Mouse (Mus musculus) urinary bladder, postnatal 4 days (tissue): ENCODE measurements around the gene Gda.

Source experiments
- DNase-seq, 2 experiments: peaks; one replicate each; pipeline ENCODE4 v3.0.0; 2021 to 2022; ENCODE audit warnings: low spot score in 2 of 2

Gda gene

DNA sequence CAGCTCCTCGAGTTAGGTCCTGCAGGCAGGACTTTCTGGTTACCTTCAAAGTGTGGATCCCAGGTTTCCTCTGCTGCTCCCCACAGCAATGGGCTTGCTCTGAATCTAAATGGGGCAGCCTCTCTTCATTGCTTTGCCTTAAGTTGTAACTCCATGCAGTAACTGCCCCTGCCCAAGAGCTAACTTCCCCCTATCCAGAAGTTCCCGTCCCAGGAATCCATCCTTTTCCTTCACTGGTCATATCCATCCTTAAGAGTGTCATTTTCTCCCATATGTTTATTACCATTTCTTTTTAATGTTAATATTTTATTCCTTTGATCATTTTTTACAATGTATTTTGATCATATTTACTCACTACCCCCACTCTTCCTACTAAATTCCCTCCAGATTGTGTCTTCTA, at the start of gene Gda:
TSS of gene Gda (minus strand) at position 101 of the 400 bp plus-strand sequence.
- no peak for DNase-seq

- DNase-seq, result no peak
These were observed 47.0 kb upstream of the Gda start for GRCm38 (mm10) chr19:21520280-21520679.

- no peak for DNase-seq
These were observed 36.9 kb upstream of the Gda start for GRCm38 (mm10) chr19:21510116-21510515.

- no peak for DNase-seq
These were observed 34.5 kb upstream of the Gda start for GRCm38 (mm10) chr19:21507561-21508232.

- no peak for DNase-seq
These were observed 33.9 kb upstream of the Gda start for GRCm38 (mm10) chr19:21507133-21507532.

- no peak for DNase-seq
These were observed 31.5 kb upstream of the Gda start for GRCm38 (mm10) chr19:21504716-21505115.

GRCm38 (mm10) chr19:21499394-21499983, 26.2 kb upstream of the Gda start:
- DNase-seq, result no peak

- no peak for DNase-seq
These were observed 22.6 kb upstream of the Gda start for GRCm38 (mm10) chr19:21495817-21496216.

DNA sequence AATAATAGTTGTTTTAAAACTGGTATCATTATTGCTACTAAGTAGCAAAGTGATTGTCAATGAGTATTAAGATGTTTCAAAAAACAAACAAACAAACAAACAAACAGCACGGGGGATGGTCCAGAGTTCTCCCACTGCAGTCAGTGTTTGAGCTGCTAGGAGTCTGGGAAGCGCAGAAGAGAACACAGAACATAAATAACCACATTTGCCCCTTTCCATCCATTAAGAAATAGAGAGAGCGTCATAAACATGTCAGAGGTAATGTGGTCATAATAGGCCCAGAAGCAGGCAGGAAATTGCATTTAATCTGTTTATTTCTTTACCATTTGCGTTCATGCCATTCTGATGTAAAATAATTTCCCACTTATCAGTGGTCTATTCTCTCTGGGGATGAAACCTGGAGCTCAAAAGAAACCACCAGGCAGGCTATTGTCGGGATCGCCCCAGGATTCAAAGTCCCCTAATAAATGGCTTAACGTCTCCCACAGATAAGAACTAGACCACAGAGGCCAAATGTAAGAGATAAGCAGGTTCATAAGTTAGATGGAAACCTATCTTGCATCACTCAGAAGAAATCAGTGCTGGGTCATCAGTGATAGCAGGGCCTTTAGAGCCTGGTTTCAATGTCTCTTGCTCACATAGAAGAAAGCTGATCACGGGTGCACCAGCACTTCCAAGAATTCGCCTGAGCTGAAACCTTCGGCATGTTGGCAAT, 20.7 kb upstream of the Gda start:
- no peak for DNase-seq

GRCm38 (mm10) chr19:21491391-21491790, 18.1 kb upstream of the Gda start:
- DNase-seq, result no peak

- DNase-seq, result no peak
These were observed 14.1 kb upstream of the Gda start for GRCm38 (mm10) chr19:21487124-21487944.

DNA sequence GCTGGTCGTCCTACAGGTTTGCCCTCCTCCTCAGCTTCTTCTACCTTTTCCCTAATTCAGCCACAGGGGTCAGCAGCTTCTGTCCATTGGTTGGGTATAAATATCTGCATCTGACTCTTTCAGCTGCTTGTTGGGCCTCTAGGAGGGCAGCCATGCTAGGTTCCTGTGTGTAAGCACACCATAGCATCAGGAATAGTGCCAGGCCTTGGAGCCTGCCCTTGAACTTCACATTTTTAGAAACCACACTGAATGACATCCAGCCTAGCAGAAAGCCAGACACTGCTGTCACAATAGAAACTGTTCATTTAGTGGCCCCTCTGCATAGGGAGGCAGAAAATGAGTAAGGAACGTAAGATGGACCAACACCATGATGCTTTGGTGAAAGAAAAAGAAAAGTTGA, 8.9 kb upstream of the Gda start:
- no peak for DNase-seq

GRCm38 (mm10) chr19:21481031-21481430, 7.8 kb upstream of the Gda start:
- no peak for DNase-seq

DNA sequence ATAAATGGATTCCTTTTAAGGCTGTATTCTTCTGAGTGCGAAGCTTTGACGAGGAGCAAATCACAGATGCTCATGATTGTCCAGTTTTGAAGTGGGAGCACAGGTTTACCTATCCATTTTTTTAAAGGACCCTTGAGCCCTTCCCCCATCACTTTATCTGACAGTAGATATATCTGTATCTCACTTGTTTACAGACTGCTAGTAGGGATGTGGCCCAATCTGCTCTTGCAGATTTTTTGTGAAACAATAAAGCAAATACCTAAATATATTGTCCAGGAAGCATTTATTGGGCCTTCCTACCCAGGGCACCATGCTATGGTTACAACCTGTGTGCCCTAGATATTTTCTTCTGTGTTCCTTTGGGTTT, 6.8 kb upstream of the Gda start:
- no peak for DNase-seq

DNA sequence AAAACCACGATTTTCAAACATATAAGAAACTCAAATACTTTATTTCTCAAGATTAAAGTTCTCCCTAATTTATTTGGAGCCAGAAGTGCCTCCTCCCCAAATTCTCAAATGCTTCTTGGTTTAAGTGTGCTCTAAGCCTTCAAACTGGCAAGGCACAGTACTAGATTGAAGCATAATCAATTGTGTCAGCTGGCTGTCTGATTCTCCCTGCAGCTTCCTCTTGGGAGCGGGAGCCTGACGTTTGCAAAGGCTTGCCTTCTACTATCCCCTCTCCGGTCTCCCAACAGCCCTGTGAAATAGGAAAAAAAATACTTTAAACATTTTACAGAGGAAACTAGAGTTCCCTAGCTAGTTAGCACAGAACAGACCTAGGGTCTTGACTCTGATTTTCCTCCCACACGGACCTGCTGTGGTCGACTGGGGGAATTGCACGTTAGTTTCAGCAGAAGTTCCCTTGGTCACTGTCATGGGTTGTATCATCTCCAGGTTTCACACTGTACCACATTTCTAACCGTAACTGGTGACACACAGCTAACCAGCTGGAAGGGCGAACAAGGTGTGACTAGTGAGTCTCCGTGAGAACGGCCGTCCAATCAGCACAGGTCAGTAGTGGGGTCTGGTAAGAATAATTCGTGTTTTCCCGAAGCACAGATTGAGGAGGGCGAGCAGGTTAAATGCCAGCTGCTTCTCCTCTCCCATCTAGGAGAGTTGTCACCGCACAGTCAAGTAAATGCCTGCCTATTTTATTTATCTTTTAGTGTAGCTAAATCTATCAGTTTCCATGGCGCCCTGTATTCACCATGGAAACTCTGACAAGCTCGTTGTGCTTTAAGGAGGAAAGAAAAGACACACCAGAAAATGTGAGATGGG, 6.2 kb upstream of the Gda start:
- DNase-seq, result no peak

- no peak for DNase-seq
These were observed 5.3 kb upstream of the Gda start for GRCm38 (mm10) chr19:21478538-21478937.

DNA sequence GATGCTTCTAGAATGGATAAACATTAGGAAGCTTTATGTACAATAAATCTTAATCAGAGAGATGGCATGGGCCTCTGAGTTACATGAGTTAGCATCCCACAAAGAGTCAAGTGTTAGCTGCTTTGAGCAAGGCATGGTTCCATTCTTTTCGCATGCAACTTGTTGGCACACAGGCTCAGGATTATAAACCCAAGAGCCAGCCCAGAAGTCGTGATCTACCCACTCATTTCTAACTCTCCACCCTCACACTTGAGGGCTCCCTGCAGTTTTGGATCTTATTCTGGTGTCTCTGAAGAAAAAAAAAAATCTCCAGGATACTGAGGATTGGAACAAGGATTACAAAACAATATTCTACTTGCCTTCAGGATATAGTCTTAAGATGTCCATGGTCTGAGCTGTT, 4.5 kb upstream of the Gda start:
- DNase-seq, result no peak

DNA sequence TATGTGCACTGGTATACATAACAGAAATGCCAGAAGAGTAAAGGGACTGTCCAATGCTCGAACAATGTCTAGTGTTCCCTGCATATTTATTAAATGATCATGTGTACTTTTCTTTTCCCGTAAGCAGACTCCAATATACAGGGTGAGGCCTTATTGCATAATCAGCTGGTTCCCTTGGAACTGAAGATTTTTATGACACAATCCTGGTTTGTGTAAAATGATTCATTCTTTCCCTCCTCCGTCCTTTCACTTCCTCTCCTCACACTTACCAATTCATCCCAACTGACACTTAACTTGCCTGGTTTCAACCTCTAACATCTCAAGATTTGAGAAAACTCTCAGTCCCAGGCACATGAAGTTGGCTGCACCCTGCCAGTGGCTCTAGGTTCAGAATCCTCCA, 3.5 kb upstream of the Gda start:
- DNase-seq, result no peak

DNA sequence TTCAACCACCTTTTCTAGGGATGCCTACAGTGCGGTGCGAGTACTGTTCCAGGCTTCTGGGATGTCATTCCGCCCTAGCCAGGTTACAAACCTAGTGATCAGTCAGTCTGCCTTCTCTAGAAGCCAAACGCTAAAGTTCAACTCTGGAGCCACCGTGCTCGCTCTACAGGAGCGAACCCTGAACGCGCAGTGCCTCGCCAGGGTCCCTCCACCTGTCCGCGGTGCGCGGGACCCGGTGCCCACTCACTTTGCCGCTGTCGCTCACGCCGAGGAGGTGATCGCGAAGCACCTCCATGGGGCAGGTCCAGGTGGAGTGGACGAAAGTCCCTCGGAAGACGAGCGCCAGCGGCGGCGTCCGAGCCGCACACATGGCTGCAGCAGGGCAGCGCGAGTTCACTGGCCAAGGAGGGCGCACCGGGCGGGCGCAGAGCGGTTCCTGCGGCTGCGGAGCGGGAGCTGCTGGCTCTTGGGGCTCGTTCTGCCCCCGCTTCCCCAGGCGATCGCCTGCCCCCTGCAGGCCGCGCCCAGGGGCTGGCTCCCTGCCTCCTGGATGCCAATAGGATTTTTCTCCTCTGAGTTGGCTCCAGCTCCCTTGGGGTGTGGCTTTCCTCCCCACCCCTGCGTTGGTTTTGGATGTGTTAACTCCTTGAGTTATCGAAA, 994 bp downstream of the Gda start:
- peak; percentile 63 to 68 for DNase-seq

GRCm38 (mm10) chr19:21461221-21461960, 11.9 kb downstream of the Gda start:
- no peak for DNase-seq
